Mouse (Mus musculus): ENCODE results near the gene Hs6st3.

Gene Hs6st3

GRCm38 (mm10) chr14:119137906-119138785 lies at the start of gene Hs6st3:
Gene Hs6st3, plus strand, starts transcription at chr14:119138341.
- no peak for DNase-seq (ENCODE audit: low spot score)

GRCm38 (mm10) chr14:119098851-119099569 lies 39.1 kb upstream of the Hs6st3 start, which contains the start of gene Uggt2:
Gene Uggt2, minus strand, starts transcription at chr14:119099430.
- peak; percentile 84 for DNase-seq (ENCODE audit: low spot score)

DNA sequence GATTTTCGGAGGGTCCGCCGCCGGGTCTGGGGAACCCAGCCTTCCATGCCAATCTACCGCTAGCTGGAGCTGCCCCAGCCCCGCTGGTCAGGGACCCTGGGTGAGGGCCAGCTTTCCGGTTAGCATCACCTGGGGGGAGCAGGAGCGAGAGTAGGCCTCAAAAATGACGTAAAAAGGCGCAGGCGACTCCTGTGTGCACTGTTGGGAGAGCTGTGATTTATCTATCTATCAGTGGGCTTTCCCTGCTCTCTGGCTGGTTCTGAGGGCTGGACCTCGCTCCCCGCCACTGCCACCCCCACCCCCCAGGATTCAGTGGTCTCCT lies 38.6 kb upstream of the Hs6st3 start:
- no peak for DNase-seq (ENCODE audit: low spot score)

- DNase-seq (ENCODE audit: low spot score), result no peak
Observed at GRCm38 (mm10) chr14:119107591-119107990, 30.6 kb upstream of the Hs6st3 start.

DNA sequence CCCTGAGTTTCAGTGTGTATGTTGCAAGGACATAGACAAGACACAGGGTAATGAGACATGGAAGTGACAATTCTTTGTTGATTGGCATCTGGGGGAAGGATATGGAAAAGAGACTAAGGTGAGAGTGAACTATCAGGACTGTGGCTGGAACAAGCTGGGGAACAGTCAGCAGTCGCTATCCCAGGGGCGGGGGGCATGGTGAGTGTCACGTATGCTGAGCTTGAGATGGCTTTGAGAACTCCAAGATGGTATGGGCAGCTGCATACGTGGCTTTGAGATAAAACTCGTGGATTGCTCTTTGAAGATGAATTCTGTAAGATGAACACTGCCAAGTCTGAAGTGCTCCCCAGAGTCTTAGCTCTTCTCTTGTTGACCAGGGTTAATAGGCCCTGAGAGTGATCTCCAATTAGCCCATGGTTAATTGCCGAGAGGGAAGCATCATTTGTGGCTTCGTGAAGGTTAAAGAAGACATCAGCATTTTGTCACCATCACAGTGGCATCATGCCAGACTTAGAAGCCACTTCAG lies 29.3 kb upstream of the Hs6st3 start:
- no peak for DNase-seq (ENCODE audit: low spot score)

- DNase-seq (ENCODE audit: low spot score), result no peak
Observed at GRCm38 (mm10) chr14:119109776-119110218, 28.3 kb upstream of the Hs6st3 start.

DNA sequence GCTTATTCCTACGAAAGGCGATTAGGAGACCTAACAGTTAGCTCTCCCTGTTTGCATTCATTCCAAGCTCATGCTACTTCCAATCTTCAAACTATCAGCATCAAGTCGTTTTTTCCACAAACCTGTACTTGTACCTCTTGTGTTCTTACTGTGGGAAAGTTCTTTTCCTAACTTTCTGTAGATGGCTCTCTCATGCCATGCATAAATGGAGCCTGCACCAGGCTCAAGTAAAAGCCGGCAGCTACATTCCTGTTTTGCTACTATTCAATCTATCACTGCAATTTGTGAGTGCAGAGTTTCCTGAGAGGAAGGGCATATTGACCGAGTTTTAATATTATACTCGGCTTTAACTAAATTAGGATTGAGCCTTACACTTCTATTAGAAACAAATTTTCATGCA lies 25.6 kb upstream of the Hs6st3 start:
- no peak for DNase-seq (ENCODE audit: low spot score)

GRCm38 (mm10) chr14:119123582-119123981 lies 14.6 kb upstream of the Hs6st3 start:
- DNase-seq (ENCODE audit: low spot score), result no peak

DNA sequence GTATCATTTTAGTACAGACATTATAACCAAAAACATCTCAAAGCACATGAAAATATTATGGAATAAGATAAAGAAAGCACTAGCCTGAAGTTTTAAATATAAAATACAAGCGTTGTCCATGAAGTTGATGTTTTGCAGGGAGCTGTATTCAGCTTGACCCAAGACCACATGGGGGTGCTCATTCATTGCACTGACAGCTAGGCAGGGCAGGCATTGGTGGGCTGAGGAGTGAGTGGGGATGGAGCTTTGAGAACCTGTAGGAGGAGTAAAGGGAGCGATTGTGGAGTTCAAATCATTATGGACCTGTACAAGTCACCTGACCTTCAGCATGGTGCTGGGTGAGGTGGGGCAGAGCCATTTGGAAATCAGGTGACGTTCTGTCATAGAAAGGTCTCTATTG lies 14.1 kb upstream of the Hs6st3 start:
- no peak for DNase-seq (ENCODE audit: low spot score)

DNA sequence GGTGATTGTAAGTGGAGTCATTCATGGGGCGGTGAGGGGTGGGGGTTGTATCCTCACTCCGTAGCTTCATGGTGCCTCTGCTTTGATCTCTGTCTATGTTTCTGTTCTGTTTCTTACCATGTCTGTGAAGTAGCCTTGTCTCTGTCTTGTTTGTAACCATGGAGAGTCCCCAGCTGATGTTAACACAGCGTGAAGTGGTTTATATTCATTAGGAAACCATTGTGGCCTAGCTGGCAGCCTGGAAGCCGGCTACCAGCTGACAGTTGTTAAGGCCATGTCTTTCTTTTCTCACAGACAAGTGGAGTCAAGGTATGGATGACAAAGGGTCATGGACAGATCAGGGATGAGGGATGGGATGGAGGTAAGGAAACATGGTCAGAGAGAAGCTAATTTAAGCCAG lies 12.3 kb upstream of the Hs6st3 start:
- no peak for DNase-seq (ENCODE audit: low spot score)

GRCm38 (mm10) chr14:119127330-119127729 lies 10.8 kb upstream of the Hs6st3 start:
- no peak for DNase-seq (ENCODE audit: low spot score)

DNA sequence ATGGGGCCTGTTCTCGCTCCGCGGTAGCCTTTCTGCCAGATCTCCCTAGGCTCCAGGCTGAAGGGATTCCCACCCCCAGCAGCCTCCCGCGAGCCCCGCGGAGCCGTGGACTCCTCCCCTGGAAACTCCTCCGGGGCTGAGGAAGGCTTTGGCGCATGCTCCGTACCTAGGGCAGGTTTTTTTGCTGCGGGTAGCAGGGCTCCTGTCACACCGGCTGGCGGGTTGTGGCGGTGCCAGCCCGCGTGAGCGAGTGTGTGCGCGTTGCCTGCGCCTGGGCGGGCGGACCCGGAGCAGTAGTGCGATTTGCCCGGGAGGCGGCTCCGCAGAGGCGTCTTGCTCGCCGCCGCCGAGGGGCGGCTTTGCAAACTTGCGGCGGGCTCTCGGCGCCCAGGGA lies 632 bp upstream of the Hs6st3 start:
- DNase-seq (ENCODE audit: low spot score), result peak; percentile 44

GRCm38 (mm10) chr14:119138786-119139100 lies 602 bp downstream of the Hs6st3 start:
- DNase-seq (ENCODE audit: low spot score), result no peak

- no peak for DNase-seq (ENCODE audit: low spot score)
Observed at GRCm38 (mm10) chr14:119139381-119139950, 1.3 kb downstream of the Hs6st3 start.

DNA sequence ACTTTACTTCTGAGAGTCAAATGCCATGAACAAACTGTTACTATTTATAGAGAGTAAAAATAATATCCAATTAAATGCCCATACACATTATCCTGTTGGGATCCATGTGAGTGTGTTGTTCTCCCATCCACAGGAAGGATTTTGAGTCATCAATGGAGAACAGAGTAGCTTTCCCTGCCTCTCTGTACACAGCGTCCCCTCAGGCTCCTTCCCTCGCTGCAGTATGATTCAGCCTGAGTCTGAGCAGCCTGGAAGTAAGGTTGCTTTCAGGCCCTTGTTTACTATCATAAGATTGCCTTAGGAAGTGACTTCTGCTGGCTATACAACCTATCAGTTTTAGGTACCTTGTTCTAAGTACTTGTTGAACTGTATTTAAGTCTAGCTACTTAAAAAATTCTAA lies 14.9 kb downstream of the Hs6st3 start:
- no peak for DNase-seq (ENCODE audit: low spot score)

DNA sequence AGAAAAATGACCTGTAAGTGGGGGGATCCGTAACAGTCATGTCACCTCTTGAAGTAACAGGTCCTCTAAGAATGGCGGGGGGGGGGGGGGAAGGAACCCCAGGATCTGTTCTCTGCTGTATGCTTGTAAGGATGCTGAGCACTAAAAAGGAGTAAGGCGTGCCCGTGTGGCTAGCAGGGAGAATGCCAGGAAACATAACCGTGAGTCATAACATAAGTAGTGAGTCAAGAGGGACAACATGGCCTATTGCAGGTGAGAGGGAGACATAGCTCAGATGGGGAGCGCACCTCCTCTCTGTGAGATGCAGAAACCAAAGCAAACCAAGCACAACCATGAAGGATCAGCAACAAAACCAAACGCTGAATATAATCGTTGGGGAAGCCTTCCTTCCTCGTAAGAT lies 55.8 kb downstream of the Hs6st3 start:
- no peak for DNase-seq (ENCODE audit: low spot score)

GRCm38 (mm10) chr14:119203508-119203907 lies 65.4 kb downstream of the Hs6st3 start:
- no peak for DNase-seq (ENCODE audit: low spot score)

DNA sequence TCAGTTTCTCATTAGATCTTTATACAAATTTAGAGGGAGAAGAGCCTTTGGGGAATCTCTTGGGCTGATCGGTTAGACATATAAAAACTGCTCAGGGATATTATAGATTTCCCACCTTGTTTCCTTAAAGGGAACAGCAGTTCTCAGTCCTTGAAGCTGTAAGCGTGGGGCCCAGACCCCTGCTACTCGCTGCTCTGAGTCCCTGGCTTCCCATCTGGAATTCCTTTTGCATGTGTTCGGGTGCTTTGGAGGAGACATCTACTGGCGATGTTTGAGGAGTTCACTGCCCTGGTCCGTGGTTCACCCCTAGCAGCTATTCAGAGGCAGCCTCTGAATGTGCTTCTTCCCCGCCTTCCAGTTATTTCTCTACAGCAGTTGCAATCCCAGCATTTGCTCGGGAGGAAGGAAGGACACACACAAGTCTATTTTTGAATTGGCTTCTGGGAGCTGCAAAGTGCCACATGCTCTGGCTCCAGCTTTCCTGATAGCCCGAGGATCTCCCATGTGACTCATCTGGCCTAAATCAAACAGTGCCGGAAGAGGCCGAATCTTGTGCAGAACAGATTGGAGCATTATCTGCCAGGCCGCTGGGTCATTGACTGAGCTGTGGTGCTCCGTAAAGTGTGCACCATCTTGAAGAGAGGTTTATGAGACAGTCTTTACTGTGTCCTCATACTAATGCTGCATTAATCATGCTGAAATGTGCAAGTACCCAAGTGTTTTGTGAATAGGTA lies 77.6 kb downstream of the Hs6st3 start:
- no peak for DNase-seq (ENCODE audit: low spot score)

DNA sequence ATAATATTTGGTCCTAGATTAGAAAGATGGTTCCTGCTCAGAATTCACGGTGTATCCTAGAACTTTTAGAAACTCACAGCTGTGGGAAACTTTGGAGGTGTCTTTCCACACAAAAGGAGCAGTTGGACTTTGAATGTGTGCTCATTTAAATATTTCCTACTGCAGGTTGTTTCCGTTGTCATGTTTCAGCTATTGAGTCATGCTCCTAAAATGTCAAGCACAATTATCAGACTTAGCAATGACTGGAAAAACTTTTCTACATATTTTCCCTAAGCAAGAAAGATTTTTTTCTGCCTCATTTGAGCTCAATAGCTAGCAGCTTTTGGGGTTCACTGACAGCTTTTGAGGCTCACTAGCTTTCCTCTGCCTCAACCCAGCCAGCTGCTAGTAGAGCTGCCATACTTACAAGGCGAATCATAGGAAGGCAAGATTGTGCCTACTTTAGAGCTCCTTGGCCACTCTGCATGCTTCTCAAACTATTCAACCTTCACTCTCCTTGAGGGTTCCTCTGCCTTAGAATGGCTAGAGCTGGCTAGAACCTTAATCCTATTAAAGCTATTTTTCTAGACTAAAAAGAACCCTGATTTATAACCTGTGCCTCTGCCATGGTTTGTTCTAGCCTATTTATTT lies 89.7 kb downstream of the Hs6st3 start:
- DNase-seq (ENCODE audit: low spot score), result no peak

GRCm38 (mm10) chr14:119233598-119233997 lies 95.5 kb downstream of the Hs6st3 start:
- no peak for DNase-seq (ENCODE audit: low spot score)

DNA sequence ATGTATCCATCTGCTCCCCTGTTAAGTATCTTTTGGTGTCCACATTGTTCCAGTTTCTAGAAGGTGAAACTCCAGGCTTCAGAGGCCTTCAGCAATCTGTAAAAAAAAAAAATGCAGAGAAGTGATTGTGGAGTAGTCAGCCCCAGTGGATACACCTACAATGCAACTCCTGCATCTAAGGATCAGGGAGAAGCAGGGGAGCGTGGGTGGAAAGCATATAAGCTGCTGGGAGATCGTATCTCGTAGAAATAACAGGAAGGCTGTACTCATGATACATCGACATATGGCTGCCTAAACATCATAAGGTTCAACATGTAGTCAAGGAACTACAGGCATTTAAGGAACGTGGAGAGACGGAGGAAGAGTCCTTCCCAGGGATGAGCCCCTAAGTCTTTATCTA lies 109.0 kb downstream of the Hs6st3 start:
- DNase-seq (ENCODE audit: low spot score), result no peak
